Mouse (Mus musculus) midbrain, embryonic 15.5 days (tissue): ENCODE results near the gene Eif4g3. TPM values are rescaled to one million over a fixed set of nuclear protein-coding genes. Genes with fewer than 3 reads are reported as not detected.

Experiments used
- ATAC-seq: fragments of 200-750 bp; cut with Nextera tagmentation; replicated peaks from 2 replicates; pipeline ENCODE4 v1.8.0; 2017; ENCODE audit warnings: moderate TSS enrichment
- H3K27ac ChIP-seq: fragments of 300-500 bp; sonication (generic); 2 replicates; pipeline ENCODE4 v1.5.1; 2015; ENCODE audit warnings: mild to moderate bottlenecking, inconsistent platforms
- H3K27me3 ChIP-seq: fragments of 300-500 bp; sonication (generic); replicated peaks from 2 replicates; pipeline ENCODE4 v1.6.1; 2015; ENCODE audit warnings: inconsistent platforms
- H3K36me3 ChIP-seq: fragments of 300-500 bp; sonication (generic); replicated peaks from 2 replicates; pipeline ENCODE4 v1.6.1; 2015; ENCODE audit warnings: inconsistent platforms
- H3K4me1 ChIP-seq: fragments of 300-500 bp; sonication (generic); 2 replicates; pipeline ENCODE4 v1.6.1; 2015; ENCODE audit warnings: inconsistent platforms
- H3K4me2 ChIP-seq: fragments of 300-500 bp; sonication (generic); 2 replicates; pipeline ENCODE4 v1.6.1; 2015; ENCODE audit warnings: inconsistent platforms, mild to moderate bottlenecking, moderate library complexity
- H3K4me3 ChIP-seq: fragments of 300-500 bp; sonication (generic); 2 replicates; pipeline ENCODE4 v1.5.1; 2015; ENCODE audit warnings: mild to moderate bottlenecking, inconsistent platforms
- H3K9ac ChIP-seq: fragments of 300-500 bp; sonication (generic); 2 replicates; pipeline ENCODE4 v1.6.1; 2015; ENCODE audit warnings: mild to moderate bottlenecking, inconsistent platforms
- H3K9me3 ChIP-seq: fragments of 300-500 bp; sonication (generic); 2 replicates; pipeline ENCODE4 v1.6.1; 2016; ENCODE audit warnings: inconsistent platforms
- WGBS: fragments of 180-500 bp; shearing (Covaris S2); methylation state at CpG from one replicate; pipeline ENCODE4 v1.1.7; 2015; ENCODE audit warnings: mixed read lengths; 5-methylcytosine and 5-hydroxymethylcytosine counted together
- polyA plus RNA-seq: library from polyadenylated mRNA; unstranded; fragments of >200 nt; fragmentation: Nextera tagmentation; extraction: Ambion mirVana; gene quantifications from 2 replicates; pipeline ENCODE4 v1.2.1, GENCODE M21; 2015

Gene Eif4g3
- polyA plus RNA-seq = 55.7 and 58.5 TPM in 2 replicates

- Histone ChIP-seq H3K4me1 (peaks cover 32% of the 10 kb centered on the region), H3K9ac (peak within 1 kb of the TSS; percentile 96), H3K27me3 (no peaks in the 10 kb centered on the region), H3K36me3 (no peaks in the 10 kb centered on the region), H3K4me3 (peak within 1 kb of the TSS; percentile 69), H3K27ac (peak within 1 kb of the TSS; percentile 91), H3K9me3 (no peaks in the 10 kb centered on the region), H3K4me2 (peak within 1 kb of the TSS; percentile 66)
- no peak for ATAC-seq
- 1% methylated on average over 39 of the region's 39 CpGs for WGBS
Measured at GRCm38 (mm10) chr4:137992890-137993289, at the start of gene Eif4g3. TSS of gene Eif4g3 (plus strand) at chr4:137993022.

- Histone ChIP-seq H3K9me3 (no peaks in the 10 kb centered on the region), H3K4me2 (no peak overlapping the region), H3K4me3 (no peak overlapping the region), H3K36me3 (peaks cover 8% of the 10 kb centered on the region; the same call in 1 of the 2 replicates), H3K9ac (no peak overlapping the region), H3K4me1 (peaks cover 30% of the 10 kb centered on the region), H3K27me3 (no peaks in the 10 kb centered on the region), H3K27ac (no peak overlapping the region)
- 87% methylated on average over 10 of the region's 10 CpGs for WGBS
- no peak for ATAC-seq
Measured at GRCm38 (mm10) chr4:137943540-137943939, 49.3 kb upstream of the Eif4g3 start.

GRCm38 (mm10) chr4:137945376-137945775, 47.4 kb upstream of the Eif4g3 start:
- Histone ChIP-seq H3K4me1 (peaks cover 22% of the 10 kb centered on the region), H3K4me2 (no peak overlapping the region), H3K27me3 (no peaks in the 10 kb centered on the region), H3K36me3 (peaks cover 13% of the 10 kb centered on the region; the same call in 1 of the 2 replicates), H3K4me3 (no peak overlapping the region), H3K9me3 (no peaks in the 10 kb centered on the region), H3K27ac (no peak overlapping the region), H3K9ac (no peak overlapping the region)
- WGBS = 76% methylated on average over 4 of the region's 4 CpGs
- ATAC-seq = no peak

GRCm38 (mm10) chr4:137946419-137946818, 46.4 kb upstream of the Eif4g3 start:
- no peak overlapping the region for H3K27ac ChIP-seq
- WGBS = 82% methylated on average over 9 of the region's 11 CpGs
- H3K4me2 ChIP-seq = no peak overlapping the region
- H3K4me3 ChIP-seq = no peak overlapping the region
- peaks cover 17% of the 10 kb centered on the region; the same call in 1 of the 2 replicates for H3K36me3 ChIP-seq
- no peaks in the 10 kb centered on the region for H3K9me3 ChIP-seq
- H3K9ac ChIP-seq = no peak overlapping the region
- ATAC-seq = no peak
- peaks cover 17% of the 10 kb centered on the region for H3K4me1 ChIP-seq
- H3K27me3 ChIP-seq = no peaks in the 10 kb centered on the region

GRCm38 (mm10) chr4:137952840-137953239, 40.0 kb upstream of the Eif4g3 start:
- H3K36me3 ChIP-seq = peaks cover 12% of the 10 kb centered on the region; the same call in 1 of the 2 replicates
- WGBS = 28% methylated on average over 4 of the region's 4 CpGs
- no peaks in the 10 kb centered on the region for H3K9me3 ChIP-seq
- no peak overlapping the region for H3K27ac ChIP-seq
- no peaks in the 10 kb centered on the region for H3K4me1 ChIP-seq
- H3K4me2 ChIP-seq = no peak overlapping the region
- no peaks in the 10 kb centered on the region for H3K27me3 ChIP-seq
- H3K4me3 ChIP-seq = no peak overlapping the region
- ATAC-seq = no peak
- H3K9ac ChIP-seq = no peak overlapping the region

GRCm38 (mm10) chr4:137954184-137954583, 38.6 kb upstream of the Eif4g3 start:
- Histone ChIP-seq H3K36me3 (peaks cover 17% of the 10 kb centered on the region), H3K9ac (no peak overlapping the region)
- ATAC-seq = no peak

GRCm38 (mm10) chr4:137954926-137955396, 37.9 kb upstream of the Eif4g3 start:
- Histone ChIP-seq H3K4me1 (no peaks in the 10 kb centered on the region), H3K9ac (no peak overlapping the region), H3K27ac (no peak overlapping the region), H3K36me3 (peaks cover 24% of the 10 kb centered on the region), H3K4me3 (no peak overlapping the region), H3K27me3 (no peaks in the 10 kb centered on the region), H3K4me2 (no peak overlapping the region), H3K9me3 (no peaks in the 10 kb centered on the region)
- no peak for ATAC-seq
- 94% methylated on average over 8 of the region's 8 CpGs for WGBS

More at GRCm38 (mm10) chr4:137954184-137954583, 38.6 kb upstream of the Eif4g3 start:
- no peaks in the 10 kb centered on the region for H3K27me3 ChIP-seq
- no peaks in the 10 kb centered on the region for H3K9me3 ChIP-seq
- no peak overlapping the region for H3K27ac ChIP-seq
- WGBS = 92% methylated on average over 2 of the region's 2 CpGs
- H3K4me1 ChIP-seq = no peaks in the 10 kb centered on the region
- no peak overlapping the region for H3K4me2 ChIP-seq
- H3K4me3 ChIP-seq = no peak overlapping the region

GRCm38 (mm10) chr4:137956260-137956659, 36.6 kb upstream of the Eif4g3 start:
- Histone ChIP-seq H3K36me3 (peaks cover 16% of the 10 kb centered on the region), H3K27me3 (no peaks in the 10 kb centered on the region), H3K4me1 (no peaks in the 10 kb centered on the region), H3K9ac (no peak overlapping the region), H3K4me3 (no peak overlapping the region), H3K9me3 (no peaks in the 10 kb centered on the region), H3K4me2 (no peak overlapping the region), H3K27ac (no peak overlapping the region)
- no peak for ATAC-seq
- 97% methylated on average over 15 of the region's 15 CpGs for WGBS

GRCm38 (mm10) chr4:137959889-137960665, 32.7 kb upstream of the Eif4g3 start:
- Histone ChIP-seq H3K27ac (no peak overlapping the region), H3K9me3 (no peaks in the 10 kb centered on the region), H3K4me1 (no peaks in the 10 kb centered on the region), H3K36me3 (peaks cover 27% of the 10 kb centered on the region), H3K27me3 (no peaks in the 10 kb centered on the region), H3K9ac (no peak overlapping the region), H3K4me3 (no peak overlapping the region), H3K4me2 (no peak overlapping the region)
- WGBS = 85% methylated on average over 13 of the region's 13 CpGs
- ATAC-seq = no peak

- no peaks in the 10 kb centered on the region for H3K27me3 ChIP-seq
- no peak overlapping the region for H3K9ac ChIP-seq
- H3K4me3 ChIP-seq = no peak overlapping the region
- no peak for ATAC-seq
- H3K4me2 ChIP-seq = no peak overlapping the region
- 84% methylated on average over 11 of the region's 11 CpGs for WGBS
- no peak overlapping the region for H3K27ac ChIP-seq
- no peaks in the 10 kb centered on the region for H3K4me1 ChIP-seq
- H3K36me3 ChIP-seq = peaks cover 27% of the 10 kb centered on the region
- H3K9me3 ChIP-seq = no peaks in the 10 kb centered on the region
Measured at GRCm38 (mm10) chr4:137960757-137961156, 32.1 kb upstream of the Eif4g3 start.

GRCm38 (mm10) chr4:137962643-137963350, 30.0 kb upstream of the Eif4g3 start:
- 92% methylated on average over 20 of the region's 20 CpGs for WGBS
- Histone ChIP-seq H3K9me3 (no peaks in the 10 kb centered on the region), H3K9ac (no peak overlapping the region), H3K4me3 (no peak overlapping the region), H3K36me3 (peaks cover 30% of the 10 kb centered on the region), H3K27ac (no peak overlapping the region), H3K27me3 (no peaks in the 10 kb centered on the region), H3K4me2 (no peak overlapping the region), H3K4me1 (no peaks in the 10 kb centered on the region)
- ATAC-seq = no peak

- no peak overlapping the region for H3K9ac ChIP-seq
- no peaks in the 10 kb centered on the region for H3K27me3 ChIP-seq
- no peak overlapping the region for H3K4me3 ChIP-seq
- H3K9me3 ChIP-seq = no peaks in the 10 kb centered on the region
- WGBS = 94% methylated on average over 6 of the region's 6 CpGs
- H3K36me3 ChIP-seq = peaks cover 30% of the 10 kb centered on the region
- no peak overlapping the region for H3K27ac ChIP-seq
- no peak for ATAC-seq
- no peaks in the 10 kb centered on the region for H3K4me1 ChIP-seq
- H3K4me2 ChIP-seq = no peak overlapping the region
Measured at GRCm38 (mm10) chr4:137963431-137963830, 29.4 kb upstream of the Eif4g3 start.
